Mouse (Mus musculus) frontal cortex, adult 2 months (tissue): Measurements from ENCODE around the gene Ppid. TPM values are rescaled to one million over a fixed set of nuclear protein-coding genes. Genes with fewer than 3 reads are reported as not detected.

Experiments used
- polyA plus RNA-seq: library from polyadenylated mRNA; depleted of rRNA; stranded (reverse); fragments of >200 nt; gene quantifications from 2 replicates; pipeline ENCODE4 v1.2.3, GENCODE M21; 2012; rRNA removed

Ppid gene
- polyA plus RNA-seq, 1 experiment = 86.2 TPM

Other genes with a start within 250 kb of the Ppid start
- 8.8 and 10.2 TPM in 2 replicates for gene Fnip2, start 23.5 kb upstream of the Ppid start, polyA plus RNA-seq
- gene 4930579G24Rik, start 37.7 kb downstream of the Ppid start, polyA plus RNA-seq = 1.9 and 2.2 TPM in 2 replicates
- gene Etfdh, start 38.2 kb downstream of the Ppid start, polyA plus RNA-seq = 26.8 and 29.2 TPM in 2 replicates
- gene Rxfp1, start 146.5 kb downstream of the Ppid start, polyA plus RNA-seq = 9.5 and 11.8 TPM in 2 replicates